Mouse (Mus musculus): ENCODE results near the gene Elf2.
"Not testable (repeated sequence)": the region's sequence is repeated elsewhere in the genome, so short reads cannot be mapped to it uniquely, and the experiment has no call there.

The Elf2 gene

DNA sequence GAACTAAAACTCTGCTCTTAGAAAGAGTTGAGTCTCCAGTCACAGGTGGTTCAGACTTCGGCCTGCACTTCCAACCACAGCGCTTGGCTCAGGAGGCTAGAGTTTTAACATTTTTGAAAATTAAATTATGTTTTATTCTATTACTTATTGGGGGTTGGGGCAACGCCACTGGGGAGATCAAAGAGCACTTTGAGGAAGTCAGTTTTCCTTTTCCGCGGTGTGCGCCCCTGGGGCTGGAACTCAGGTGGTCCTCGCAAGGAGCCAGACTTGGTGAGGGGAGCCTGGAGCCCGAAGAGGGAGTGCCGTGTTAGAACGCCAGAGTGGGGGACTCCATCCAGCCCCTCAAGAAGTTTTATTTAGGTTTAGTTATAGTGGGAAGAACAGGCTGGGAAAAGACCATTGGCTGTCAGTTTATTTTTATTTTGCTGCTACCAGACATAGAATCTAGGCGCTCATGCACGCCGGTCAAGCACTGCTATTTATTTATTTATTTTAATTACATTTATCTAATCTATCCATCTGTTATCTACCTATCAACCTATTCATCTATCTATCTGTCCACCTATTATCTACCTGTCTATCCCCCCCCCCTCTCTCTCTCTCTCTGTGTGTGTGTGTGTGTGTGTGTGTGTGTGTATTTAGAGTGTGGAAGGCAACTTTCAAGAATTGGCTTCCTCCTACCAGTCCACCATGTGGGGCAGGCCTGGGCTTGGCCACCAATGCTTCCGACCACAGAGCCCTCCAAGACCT lies 19.3 kb upstream of the Elf2 start:
- in situ Hi-C loops (cut with MboI, MseI) = loop anchor here (25.0 kb wide), 1 partner anchor 122 kb away; no protein-coding TSS in a partner anchor

DNA sequence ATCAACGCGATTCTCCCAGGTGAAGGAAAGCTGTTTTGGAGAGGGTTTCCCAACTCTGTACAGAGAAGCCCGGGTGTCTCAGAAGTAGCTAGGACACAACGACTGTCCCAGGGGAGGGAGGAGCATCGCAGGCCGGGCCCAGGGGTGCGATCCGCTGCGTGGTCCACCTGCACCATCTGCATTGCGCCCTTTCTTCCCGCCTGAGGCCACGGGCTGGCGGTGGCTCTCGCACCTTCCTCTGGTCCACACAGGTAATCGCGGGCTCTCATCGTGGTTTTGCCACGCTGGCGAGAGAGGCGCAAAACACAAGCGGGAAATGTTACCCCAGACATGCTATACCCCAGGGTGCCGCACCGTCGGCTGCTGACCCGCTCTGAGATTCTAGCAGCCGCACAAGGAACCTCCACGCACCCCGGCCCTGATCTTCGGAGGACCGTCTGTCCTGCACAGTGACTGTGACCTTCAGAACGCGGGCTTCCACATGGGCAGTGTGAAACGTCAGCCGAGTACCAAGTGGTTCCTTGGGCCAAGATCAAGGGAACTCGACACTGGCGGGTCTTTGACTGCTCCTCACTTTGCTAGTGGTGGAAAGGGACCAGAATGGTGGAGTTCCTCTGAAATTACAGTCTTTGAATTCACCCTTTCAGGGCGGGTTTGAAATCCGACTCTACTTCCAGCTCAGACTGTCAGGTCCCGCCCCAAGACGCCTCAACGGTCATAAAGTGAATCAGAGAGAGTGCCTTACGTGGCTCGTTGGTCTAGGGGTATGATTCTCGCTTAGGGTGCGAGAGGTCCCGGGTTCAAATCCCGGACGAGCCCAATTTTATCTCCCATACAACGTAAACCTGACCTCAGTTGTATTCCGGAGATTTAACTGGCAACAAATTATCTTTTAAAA lies 18.4 kb upstream of the Elf2 start:
- in situ Hi-C loops (cut with MboI, MseI) = loop anchor here (25.0 kb wide), 1 partner anchor 122 kb away; no protein-coding TSS in a partner anchor

DNA sequence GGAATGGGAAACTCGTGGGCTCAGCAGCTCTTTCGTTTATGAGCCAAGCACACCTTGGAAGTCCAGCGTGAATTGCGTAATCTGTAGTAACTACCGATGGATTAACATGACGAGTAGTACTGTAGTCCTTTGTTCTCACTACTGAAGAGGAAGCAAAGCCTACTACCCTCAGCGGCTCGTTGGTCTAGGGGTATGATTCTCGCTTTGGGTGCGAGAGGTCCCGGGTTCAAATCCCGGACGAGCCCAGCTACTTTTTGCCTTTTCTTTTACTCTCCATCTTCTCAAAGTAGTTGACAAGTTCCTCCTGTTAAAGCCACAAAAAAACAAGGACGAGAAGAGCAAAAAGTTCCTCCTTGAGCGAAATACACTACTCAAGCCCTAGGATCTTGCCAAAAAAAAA lies 17.7 kb upstream of the Elf2 start:
- in situ Hi-C loops (cut with MboI, MseI) = loop anchor here (25.0 kb wide), 1 partner anchor 121 kb away; no protein-coding TSS in a partner anchor

DNA sequence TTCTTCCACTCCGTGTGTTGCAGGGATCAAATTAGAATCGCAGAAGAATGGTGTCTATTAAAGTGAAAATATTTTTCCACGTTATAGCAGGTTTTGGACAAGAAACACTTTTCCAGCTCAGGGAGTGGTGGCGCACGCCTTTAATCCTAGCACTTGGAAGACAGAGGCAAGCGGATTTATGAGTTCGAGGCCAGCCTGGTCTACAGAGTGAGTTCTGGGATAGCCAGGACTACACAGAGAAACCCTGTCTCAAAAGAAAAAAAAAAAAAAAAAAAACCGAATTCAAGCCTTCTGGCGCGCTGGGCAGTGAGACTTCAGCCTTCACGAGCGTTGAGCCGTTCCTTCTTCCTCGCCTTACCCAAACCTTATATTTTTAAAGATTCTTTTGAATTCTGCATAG lies 17.2 kb upstream of the Elf2 start:
- in situ Hi-C loops (cut with MboI, MseI) = loop anchor here (25.0 kb wide), 1 partner anchor 120 kb away; no protein-coding TSS in a partner anchor

DNA sequence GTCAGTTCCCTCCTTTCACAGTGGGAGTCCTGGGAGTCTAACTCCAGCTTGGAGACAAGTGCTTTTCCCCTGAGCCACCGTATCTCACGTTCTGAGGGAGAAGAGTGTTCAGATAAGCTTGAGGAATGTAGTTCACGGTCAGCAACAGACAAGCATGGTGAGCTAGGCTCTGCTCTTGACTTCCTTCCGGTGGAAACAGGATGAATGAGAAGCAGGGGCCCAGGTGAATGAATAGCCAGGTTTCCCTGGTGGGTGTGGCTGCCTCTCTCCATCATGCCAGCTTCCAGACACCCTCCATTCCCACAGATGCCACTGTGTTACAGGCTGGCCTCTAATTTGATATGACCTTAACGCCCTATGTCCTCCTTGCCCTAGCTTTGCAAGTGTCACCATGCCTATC lies 16.6 kb upstream of the Elf2 start:
- in situ Hi-C loops (cut with MboI, MseI) = loop anchor here (25.0 kb wide), 1 partner anchor 120 kb away; no protein-coding TSS in a partner anchor

DNA sequence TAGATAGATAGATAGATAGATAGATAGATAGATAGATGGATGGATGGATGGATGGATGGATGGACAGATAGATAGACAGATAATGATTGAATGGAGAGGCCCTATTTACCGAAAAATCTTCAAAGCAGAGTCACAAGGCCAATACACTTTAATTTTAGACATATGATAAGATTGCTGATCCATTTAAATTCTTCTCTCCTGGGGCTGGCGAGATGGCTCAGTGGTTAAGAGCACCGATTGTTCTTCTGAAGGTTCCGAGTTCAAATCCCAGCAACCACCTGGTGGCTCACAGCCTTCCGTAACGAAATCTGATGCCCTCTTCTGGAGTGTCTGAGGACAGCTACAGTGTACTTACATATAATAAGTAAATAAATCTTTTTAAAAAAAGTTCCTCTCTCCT lies 14.5 kb upstream of the Elf2 start:
- in situ Hi-C loops (cut with MboI, MseI) = loop anchor here (5.0 to 25.0 kb wide), 2 partner anchors 68 to 118 kb away; no protein-coding TSS in a partner anchor

DNA sequence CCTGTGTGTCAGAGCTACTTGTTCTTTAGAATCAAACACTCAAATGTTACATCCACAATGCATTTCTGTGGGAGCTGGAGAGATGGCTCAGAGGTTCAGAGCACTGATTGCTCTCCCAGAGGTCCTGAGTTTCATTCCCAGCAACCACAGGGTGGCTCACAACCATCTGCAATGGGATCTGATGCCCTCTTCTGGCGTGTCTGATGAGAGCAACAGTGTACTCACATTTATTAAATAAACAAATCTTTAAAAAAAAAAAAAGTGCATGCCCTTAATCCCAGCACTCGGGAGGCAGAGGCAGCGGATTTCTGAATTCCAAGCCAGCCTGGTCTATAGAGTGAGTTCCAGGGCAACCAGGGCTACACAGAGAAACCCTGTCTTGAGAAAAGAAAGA lies 13.6 kb upstream of the Elf2 start:
- in situ Hi-C loops (cut with MboI, MseI) = loop anchor here (5.0 to 25.0 kb wide), 2 partner anchors 67 to 117 kb away; no protein-coding TSS in a partner anchor

DNA sequence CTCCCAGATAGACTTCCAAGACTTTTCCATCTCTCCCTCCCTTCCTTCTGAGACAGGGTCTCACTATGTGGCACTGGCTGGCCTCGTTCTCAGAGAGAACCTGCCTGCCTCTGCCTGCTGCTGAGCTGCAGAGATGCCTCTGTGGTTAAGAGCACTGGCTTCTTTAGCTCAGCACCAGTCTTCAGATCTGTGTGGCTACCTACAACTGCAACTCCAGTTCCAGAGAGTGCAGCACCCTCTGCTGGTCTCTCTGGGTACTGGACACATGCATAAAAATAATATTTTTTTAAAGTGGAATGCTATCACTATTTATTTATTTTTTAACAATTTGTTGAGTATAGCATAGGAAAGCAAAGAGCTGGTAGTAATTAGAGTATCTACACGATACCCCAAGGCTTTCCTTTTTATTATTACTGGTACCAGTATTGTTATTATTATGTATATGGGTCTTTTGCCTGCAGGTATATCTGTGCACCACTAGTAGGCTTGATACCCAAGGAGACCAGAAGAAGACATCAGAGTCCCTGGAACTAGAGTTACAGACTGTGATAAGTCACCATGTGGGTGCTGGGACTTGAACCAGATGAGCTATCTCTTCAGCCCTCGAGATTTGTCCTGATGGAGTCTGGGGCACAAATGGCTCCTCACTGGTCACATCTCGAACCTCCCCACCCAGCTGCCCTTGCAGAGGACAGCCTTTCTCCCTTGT lies 13.0 kb upstream of the Elf2 start:
- in situ Hi-C loops (cut with MboI, MseI) = loop anchor here (5.0 to 25.0 kb wide), 2 partner anchors 66 to 116 kb away; no protein-coding TSS in a partner anchor

DNA sequence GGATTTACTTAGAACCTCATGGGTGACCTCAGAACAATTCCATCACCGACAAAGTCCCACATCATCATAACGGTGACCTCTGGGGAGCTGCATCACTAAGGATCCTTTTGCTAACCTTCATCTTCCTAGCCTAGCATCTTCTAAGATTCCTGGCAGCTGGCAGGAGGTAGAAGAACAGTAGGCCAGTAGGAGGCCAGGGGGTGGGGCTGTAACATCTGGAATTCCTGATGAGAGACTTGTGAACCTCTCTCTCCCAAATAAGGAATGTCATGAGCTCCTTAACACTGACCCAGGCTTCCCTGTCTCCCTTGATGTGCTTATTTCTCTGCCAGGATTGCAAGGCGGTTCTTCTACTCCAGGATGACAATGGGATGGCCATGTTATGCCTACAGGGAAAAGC lies 10.3 kb upstream of the Elf2 start:
- in situ Hi-C loops (cut with MboI, MseI) = loop anchor here (5.0 to 25.0 kb wide), 2 partner anchors 64 to 114 kb away; no protein-coding TSS in a partner anchor

DNA sequence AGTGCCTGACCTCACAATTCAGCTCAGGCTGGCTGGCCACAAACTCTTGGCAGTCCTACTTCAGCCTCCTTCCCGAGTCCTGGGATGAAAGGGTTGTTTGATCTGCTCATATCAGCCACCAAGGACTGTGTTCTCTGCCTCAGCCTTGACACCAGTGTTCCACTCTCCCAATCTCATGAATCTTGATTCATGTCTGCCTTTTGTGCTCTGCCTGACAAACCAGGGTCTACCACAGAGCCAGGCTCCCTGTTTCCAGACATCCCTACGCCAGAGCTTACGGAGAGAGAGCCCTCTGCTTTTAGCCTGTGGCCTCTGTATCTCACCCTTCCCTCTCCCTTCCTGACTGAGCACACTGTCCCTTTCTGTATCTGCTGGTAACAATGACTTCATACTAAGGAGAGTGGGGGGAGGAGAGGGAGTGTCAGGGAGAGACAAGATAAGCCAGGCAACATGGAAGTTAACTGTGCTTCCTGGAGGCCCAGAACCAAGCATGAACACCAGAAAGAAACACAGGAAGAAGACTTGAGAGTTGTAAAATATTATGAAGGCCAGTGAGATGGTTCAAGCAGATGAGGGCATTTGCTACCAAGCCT lies 8.3 kb upstream of the Elf2 start:
- in situ Hi-C loops (cut with MboI, MseI) = no loop called here

DNA sequence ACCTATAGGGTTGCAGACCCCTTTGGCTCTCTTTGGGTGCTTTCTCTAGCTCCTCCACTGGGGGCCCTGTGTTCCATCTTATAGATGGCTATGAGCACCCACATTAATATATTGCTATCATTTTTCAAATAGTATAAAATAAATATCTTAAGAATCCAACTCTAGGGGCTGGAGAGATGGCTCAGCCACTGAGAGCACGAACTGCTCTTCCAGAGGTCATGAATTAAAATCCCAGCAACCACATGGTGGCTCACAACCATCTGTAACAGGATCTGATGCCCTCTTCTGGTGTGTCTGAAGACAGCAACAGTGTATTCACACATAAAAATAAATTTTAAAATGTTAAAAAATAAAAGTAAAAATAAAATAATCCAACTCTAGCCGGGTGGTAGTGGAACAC lies 4.6 kb upstream of the Elf2 start:
- in situ Hi-C loops (cut with MboI, MseI) = not testable (repeated sequence)

DNA sequence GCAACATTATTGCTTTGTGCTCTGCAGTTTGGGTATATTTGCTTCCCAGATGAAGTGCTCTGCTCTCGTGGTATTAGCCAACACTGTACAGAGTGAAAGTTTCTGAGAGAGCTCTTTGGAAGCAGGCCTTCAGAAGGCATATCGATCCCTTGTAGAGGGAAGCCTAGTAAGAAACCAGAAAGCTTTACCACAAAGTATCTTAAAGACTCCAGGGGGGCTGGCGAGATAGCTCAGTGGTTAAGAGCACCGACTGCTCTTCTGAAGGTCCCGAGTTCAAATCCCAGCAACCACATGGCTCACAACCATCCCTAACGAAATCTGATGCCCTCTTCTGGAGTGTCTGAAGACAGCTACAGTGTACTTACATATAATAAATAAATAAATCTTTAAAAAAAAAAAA lies 3.7 kb upstream of the Elf2 start:
- in situ Hi-C loops (cut with MboI, MseI) = not testable (repeated sequence)

DNA sequence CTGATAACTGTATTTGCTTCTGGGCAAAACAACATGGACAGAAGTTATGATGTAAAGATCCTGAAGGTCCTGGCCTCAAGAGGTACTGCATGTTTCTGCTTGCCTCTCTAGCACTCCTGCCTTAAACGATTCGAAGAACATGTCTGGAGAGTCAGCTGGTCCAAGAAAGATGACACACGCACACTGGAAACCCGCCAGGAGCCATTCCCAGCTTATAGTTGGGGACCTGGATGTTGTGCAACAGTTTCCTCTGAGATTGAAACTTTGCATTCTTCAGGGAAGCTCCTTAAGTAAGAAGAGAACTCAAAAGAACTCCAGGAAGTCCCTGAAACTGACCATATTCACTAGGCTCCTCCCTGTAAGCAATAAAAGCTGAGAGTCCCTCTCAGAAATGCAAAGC lies 2.8 kb upstream of the Elf2 start:
- in situ Hi-C loops (cut with MboI, MseI) = no loop called here

DNA sequence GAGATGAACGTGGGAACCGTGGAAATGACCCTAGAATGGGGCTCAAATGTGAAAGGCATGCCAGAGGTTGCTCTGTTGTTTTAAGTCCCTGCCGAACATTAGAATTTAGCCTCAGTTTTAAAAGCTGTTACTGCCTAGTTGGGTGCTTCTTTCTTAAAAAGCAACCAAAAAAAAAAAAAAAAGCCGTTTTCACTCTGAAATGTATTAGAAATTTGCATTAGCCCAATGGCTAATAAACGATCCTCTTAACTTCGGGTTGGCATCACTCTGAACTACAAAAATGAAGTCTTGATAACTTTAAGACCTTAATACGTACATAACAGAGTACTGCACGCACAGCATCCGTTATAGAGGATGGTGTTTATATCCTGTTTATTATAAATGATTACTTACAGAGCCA lies 1.7 kb upstream of the Elf2 start:
- in situ Hi-C loops (cut with MboI, MseI) = no loop called here

DNA sequence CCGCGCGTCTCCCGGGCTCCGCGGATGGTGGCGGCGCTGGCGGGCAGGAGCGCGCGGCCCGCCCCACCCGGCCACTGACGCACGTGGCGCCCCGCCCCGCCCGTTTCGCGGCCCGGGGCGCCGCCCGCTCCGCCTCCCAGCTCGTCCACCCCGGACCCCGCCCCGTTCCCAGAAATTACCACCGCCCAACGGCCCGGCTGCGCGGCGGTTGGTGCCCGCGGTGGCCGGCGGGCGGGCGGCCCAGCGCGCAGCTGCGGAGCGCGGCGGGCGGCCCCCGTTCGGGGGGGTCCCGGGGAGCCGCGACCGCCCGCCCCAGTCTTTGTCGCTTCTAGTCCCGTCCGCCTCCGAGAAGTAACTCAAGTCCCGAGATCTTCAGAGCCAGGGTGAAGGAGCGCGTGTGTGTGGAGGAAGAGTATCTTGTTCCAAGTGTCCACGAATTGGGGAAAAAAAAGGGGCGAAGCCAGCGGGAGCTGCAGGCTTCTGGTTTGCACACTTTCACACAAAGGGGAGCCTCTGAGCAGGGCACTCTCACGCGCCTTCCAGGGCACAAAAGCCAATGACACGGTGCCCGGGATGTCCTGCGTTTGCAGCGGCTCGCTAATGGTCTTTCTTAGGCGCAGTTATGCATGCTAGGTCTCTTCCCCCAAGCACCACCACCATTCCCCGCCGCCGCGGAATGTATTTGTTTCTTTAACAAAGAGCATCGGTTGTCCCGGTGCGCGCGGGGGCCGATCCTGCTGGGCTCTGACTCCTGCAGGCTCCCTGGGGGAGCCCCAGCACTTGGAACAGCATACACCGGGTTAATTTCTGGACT lies 1.0 kb upstream of the Elf2 start:
- in situ Hi-C loops (cut with MboI, MseI) = no loop called here

DNA sequence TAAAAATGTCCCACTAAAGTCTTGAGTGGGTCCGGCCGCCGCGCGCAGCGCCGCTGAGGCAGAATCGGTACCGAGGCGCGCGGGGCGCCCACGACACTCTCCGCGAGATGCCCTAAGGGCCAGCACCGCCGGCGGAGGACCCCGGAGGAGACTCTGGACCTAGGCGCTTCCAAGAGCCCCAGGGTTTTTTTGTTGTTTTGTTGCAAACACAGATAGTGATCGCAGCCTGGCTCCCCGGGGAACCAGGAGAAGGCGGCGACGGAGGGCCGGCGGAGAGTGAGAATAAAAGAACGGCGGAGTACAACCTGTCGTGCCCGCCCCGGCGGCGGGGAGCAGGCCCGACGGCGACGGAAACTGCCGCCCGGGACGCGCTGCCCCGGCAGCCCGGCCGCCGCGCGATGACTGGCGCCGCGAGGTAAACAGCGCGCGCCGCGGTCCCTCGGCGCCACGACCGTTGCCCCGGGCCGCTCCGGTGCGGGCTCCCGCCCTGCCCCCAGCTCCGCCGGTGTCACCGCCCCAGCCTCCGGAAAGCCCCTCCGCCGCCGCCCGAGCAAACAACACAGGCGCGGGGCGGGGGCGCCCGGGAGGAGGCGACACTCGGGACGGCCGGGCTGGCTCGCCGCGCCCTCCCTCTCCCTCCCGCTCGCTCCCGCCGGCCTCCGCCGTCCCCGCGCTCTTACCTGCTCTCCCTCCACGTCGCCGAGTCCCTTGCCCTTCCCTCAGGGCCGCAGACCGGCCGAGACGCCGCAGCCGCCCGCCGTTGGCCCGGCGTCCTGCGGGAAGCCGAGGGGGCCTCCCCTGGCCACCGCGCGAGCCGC lies 520 bp downstream of the Elf2 start:
- in situ Hi-C loops (cut with MboI, MseI) = no loop called here

DNA sequence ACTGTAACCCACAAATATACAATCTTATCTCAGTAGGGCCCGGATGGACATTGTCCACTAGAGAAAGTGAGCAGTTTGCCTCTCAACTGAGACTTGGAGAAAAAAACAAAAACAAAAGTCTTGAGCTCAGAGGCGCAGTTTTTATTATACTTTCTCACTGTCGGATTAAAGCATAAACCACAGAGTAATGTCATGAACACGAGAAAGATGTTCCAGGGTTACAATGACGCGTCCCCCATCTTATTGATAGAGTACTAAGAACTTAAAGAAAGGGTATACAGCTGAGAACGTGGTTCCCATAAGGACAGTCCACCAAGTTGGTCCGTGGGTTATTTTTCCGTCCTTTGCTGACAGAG lies 1.1 kb downstream of the Elf2 start:
- in situ Hi-C loops (cut with MboI, MseI) = no loop called here

DNA sequence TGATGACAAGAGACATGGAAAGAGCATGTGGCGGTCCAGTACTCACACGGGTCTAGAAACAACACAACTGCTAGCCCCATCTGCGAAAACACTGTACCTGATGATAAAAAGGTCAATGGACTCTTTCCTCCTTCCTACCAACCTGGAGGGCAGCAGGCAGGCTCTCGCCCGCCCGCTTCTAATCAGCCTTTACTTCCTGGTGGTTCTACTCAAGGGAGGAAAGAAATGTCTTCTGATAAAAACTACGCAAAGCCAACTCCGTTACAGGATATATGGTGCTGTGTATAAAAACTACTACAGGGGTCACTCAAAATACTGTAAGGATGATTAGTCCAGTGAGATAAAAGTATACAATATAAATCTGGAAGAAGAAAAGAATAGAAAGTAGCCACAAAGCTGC lies 5.1 kb downstream of the Elf2 start:
- in situ Hi-C loops (cut with MboI, MseI) = no loop called here

DNA sequence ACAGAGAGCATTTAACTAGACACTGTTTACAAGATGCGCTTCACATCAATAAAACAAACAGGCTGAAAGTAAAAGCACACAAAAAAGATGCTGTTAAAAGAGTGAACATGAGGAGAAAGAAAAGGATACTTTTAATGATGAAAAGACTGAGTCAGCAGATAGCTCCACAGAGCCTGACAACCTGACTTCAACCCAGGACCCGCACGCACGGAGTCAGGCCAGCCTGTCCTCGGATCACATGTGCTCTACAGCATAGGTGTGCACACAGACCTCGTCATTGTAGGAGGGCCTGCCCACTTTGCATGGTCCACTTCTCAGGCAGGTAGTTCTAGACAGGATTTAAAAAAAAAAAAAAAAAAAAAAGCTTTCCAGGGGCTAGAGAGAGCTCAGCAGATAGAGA lies 6.5 kb downstream of the Elf2 start:
- in situ Hi-C loops (cut with MboI, MseI) = no loop called here

Data from T-helper 1 cell (primary cell).